Mouse (Mus musculus): Measurements from ENCODE around the gene Gm21981. TPM values are rescaled to one million over a fixed set of nuclear protein-coding genes. Genes with fewer than 3 reads are reported as not detected.
A peak's percentile ranks its signal among the peaks of the same experiment; 100 is the strongest.
"Not testable (repeated sequence)": the region's sequence is repeated elsewhere in the genome, so short reads cannot be mapped to it uniquely, and the experiment has no call there.

Gene Gm21981
- total and polyA plus RNA-seq, 3 experiments: 0.43 to 0.86 (median 0.44) TPM

DNA sequence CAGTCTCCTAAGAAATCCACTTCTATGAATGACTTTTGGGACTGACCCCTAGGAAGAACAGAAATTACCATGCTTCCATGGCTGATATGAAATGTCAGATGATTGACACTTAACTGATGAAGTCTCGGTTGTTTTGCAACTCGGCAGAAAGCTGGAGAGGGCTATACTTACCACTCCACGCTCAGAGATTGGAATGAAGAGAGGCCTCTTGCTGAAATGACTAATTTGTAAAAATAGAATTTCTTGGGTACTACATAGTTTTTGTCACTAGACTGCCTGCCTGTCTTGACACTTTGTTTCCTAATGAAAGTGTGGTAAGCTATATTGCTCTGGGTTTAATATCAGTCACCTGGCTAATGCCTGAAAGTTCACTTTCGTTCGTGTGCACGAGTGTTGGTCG is 29.8 kb downstream of the Gm21981 start:
- DNase-seq: no peak

DNA sequence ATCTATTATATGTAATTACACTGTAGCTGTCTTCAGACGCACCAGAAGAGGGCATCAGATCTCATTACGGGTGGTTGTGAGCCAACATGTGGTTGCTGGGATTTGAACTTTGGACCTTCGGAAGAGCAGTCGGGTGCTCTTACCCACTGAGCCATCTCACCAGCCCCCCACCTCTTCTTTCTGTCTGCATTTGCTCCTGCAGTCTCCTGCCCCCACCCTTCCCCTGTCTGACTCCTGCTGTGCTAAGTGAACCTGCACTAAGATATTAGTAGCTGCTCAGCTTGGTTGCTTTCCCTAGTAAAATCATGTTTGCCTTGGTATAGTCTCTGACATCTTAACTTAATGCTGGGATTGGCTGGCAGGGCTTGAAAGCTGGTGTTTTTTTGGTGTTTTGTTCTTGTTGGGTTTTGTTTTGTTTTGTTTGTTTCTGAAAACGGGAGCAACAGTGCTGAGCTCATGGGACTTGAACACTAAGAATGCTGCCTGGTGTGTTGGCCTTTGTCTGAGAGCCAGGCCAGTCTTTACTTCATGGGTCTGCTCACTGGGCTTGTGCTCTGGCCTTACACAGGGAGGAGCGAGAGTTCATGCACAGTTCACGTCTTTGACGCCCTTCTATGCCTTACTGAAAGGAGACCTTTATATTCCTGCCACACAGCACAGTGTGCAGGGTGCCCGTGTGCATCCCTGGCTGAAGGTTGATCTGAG is 31.1 kb downstream of the Gm21981 start:
- DNase-seq: no peak

DNA sequence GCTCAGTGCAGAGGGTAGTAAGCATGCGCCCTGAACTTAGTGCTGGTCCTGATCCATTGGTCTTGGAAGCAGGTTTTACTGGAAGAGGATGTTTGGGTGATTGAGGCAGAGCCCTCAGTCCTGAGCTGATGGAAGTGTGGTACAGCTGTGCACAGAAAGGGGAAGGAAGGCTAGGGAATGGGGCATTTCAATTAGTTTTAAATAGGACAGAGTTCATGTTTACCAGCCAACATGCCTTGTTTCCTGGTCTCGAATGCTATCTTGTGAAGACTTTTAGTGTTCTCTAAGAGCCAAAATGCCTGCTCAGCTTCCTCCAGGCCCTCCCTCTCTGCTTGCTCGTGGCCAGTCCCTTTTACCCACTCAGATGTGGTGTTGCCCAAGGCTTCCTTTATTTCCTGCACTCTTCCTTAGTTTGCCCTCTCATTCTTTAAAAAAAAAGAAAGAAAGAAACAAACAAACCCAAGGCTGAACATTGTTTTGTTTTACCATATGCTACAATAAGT is 35.5 kb downstream of the Gm21981 start:
- no peak for DNase-seq

DNA sequence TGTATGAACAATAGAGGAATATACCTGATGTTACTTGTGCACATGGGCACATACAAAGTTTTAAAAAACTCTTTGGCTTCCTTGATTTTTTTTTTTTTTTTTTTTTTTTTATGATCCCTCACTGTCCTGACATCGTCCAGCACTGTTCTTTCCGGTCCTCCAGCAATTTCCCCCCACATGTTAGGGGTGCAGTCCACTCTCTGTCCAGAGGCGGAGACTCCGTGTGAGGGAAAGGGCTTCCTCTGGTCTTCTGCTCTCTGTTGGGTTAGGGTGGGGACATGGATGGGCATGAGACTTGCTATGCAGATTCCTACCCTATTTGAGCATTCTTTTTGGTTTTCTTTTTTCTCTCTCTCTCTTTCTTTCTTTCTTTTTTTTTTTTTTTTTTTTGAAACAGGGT is 36.4 kb downstream of the Gm21981 start:
- no peak for DNase-seq

DNA sequence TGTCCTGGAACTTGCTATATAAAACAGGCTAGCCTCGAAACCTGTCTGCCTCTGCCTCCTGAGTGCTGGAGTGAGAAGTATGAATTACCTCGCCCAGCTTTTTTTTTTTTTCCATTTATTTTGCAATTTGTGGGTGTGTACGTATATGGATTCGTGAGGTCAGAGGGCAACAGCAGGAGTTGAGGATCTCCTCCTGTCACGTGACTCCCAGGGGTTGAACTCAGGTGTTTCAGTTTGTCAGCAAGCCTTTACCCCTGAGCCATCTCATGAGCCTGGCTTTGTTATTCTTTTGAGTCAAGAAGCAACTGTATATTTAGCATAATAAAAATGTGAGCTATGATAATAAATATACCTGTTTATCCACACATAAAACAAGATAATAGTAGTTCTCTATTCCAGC is 38.6 kb downstream of the Gm21981 start:
- DNase-seq: no peak

DNA sequence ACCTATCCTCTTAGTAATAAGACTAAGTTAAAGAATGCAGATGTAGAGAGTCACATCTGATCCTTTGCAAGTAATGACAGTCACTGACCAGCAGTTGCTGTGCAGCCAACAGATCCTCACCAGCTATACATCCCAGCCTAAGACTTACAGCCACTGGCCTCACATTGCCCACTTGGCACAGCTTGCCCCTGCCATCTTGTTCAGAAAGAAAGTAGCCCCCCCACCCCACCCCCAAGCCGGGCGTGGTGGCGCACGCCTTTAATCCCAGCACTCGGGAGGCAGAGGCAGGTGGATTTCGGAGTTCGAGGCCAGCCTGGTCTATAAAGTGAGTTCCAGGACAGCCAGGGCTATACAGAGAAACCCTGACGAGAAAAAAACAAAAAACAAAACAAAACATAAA is 39.9 kb downstream of the Gm21981 start:
- DNase-seq: not testable (repeated sequence)

DNA sequence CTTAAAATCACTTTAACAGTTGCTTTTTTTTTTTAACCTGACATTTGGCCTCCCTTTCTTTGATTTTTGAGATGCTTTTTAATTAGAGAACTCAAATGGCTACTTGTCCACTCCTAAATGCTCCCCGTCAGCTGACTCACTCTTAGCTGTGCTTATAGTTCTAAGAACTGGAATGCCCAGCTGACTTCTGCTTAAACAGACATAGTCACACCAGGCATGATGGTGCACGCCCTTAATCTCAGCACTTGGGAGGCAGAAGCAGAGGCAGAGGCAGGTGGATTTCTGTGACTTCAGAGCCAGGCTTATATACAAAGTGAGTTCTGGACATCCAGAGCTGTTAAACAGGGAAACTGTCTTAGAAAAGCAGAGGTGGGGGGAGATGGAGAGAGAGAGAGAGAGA is 42.3 kb downstream of the Gm21981 start:
- DNase-seq: no peak

DNA sequence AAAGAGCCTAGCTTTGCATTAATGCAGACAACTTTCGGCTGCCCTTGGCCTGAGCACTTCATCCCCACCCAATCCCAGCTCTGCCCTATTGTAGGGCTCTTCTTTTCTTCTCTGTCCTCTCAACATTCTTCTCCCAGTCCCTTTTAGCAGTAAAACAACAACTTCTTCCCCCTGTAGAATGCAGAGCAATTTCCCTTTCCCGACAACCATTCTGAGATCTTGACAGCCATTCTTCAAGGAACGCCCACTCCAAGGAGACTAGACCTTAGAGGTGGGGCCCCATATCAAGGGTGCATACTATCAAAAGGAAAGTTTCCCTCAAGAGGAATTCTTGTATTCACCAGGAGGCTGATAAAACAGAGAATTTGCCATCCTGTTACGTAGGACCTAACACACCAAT is 45.3 kb downstream of the Gm21981 start:
- DNase-seq: no peak

DNA sequence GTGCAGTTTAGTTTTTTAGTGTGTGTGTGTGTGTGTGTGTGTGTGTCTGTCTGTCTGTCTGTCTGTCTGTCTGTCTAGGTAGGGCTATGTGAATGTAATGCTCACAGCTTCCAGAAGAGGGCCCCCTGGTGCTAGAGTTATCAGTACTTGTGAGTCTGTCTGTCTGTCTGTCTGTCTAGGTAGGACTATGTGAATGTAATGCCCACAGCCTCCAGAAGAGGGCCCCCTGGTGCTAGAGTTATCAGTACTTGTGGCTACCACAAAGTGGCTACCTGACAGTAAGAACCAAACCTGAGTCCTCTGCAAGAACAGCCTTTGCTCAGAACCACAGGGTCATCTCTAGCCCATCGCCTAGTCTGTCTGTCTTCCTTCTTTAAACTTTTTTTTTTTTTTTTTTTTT is 47.6 kb downstream of the Gm21981 start:
- peak; percentile 46 for DNase-seq

DNA sequence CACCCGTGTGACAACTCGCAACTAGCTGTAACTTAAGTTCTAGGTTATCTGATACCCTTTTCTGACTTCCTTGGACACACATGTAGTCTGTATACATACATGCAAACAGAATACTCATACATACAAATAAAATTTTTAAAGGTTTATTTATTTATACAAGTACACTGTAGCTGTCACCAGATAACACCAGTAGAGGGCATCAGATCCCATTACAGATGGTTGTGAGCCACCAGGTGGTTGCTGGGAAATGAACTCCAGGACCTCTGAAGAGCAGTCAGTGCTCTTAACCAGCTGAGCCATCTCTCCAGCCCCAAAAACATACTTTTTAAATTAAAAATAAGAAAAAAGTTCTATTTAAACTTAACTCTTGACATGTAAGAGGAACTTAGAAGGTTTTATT is 51.3 kb downstream of the Gm21981 start:
- DNase-seq: no peak

Other genes starting within 250 kb of the Gm21981 start
- 10 to 100 TPM; 19.5 to 19.8 TPM for gene Taf8, start 192.2 kb downstream of the Gm21981 start, total RNA-seq (2021)
- gene Taf8, start 192.2 kb downstream of the Gm21981 start, polyA plus RNA-seq (2012; rRNA removed): 12.5 and 15.6 TPM in 2 replicates
- gene Ccnd3, start 189.4 kb downstream of the Gm21981 start, total RNA-seq (2021): 100 to 1,000 TPM; 326 to 471 TPM
- 1,307 and 1,375 TPM in 2 replicates for gene Ccnd3, start 189.4 kb downstream of the Gm21981 start, polyA plus RNA-seq (2012; rRNA removed)
- gene Bysl, start 83.0 kb downstream of the Gm21981 start, total RNA-seq (2021): 10 to 100 TPM; 17.6 to 22.5 TPM
- gene Bysl, start 83.0 kb downstream of the Gm21981 start, polyA plus RNA-seq (2012; rRNA removed): 9.4 and 11.7 TPM in 2 replicates
- 10 to 100 TPM; 32.9 to 40.6 TPM for gene Med20, start 82.9 kb downstream of the Gm21981 start, total RNA-seq (2021)
- 15.2 and 17.4 TPM in 2 replicates for gene Med20, start 82.9 kb downstream of the Gm21981 start, polyA plus RNA-seq (2012; rRNA removed)
- gene Gm20517, start 82.9 kb downstream of the Gm21981 start, total RNA-seq (2021): 1 to 10 TPM; 2.1 to 2.8 TPM
- gene Gm20517, start 82.9 kb downstream of the Gm21981 start, polyA plus RNA-seq (2012; rRNA removed): 1.8 and 3.1 TPM in 2 replicates
- gene Usp49, start 63.8 kb downstream of the Gm21981 start, total RNA-seq (2021): 1 to 10 TPM; 4.6 to 4.8 TPM
- 5.4 and 6.6 TPM in 2 replicates for gene Usp49, start 63.8 kb downstream of the Gm21981 start, polyA plus RNA-seq (2012; rRNA removed)
- gene Tomm6, start 6.1 kb downstream of the Gm21981 start, total RNA-seq (2021): 100 to 1,000 TPM; 223 to 242 TPM
- 81.0 and 81.3 TPM in 2 replicates for gene Tomm6, start 6.1 kb downstream of the Gm21981 start, polyA plus RNA-seq (2012; rRNA removed)
- gene Frs3, start 5.4 kb downstream of the Gm21981 start, total RNA-seq (2021): 1 to 10 TPM; 2.6 to 6.9 TPM
- gene Frs3, start 5.4 kb downstream of the Gm21981 start, polyA plus RNA-seq (2012; rRNA removed): 18.6 and 21.6 TPM in 2 replicates
- gene Prickle4, start 281 bp upstream of the Gm21981 start, total RNA-seq (2021): 1 to 10 TPM; 3.5 to 3.7 TPM
- 10.6 and 13.7 TPM in 2 replicates for gene Prickle4, start 281 bp upstream of the Gm21981 start, polyA plus RNA-seq (2012; rRNA removed)
- not detected for gene Pgc, start 32.4 kb upstream of the Gm21981 start, total RNA-seq (2021)
- gene Pgc, start 32.4 kb upstream of the Gm21981 start, polyA plus RNA-seq (2012; rRNA removed): 1.6 and 27.4 TPM in 2 replicates
- 10 to 100 TPM; 14.7 to 24.5 TPM for gene Tfeb, start 42.6 kb upstream of the Gm21981 start, total RNA-seq (2021)
- 65.7 and 100.0 TPM in 2 replicates for gene Tfeb, start 42.6 kb upstream of the Gm21981 start, polyA plus RNA-seq (2012; rRNA removed)
- 1 to 10 TPM; 1.2 to 2.1 TPM for gene Mdfi, start 140.2 kb upstream of the Gm21981 start, total RNA-seq (2021)
- gene Mdfi, start 140.2 kb upstream of the Gm21981 start, polyA plus RNA-seq (2012; rRNA removed): 15.8 and 24.2 TPM in 2 replicates
- 10 to 100 TPM; 21.8 to 25.3 TPM for gene Foxp4, start 230.2 kb upstream of the Gm21981 start, total RNA-seq (2021)
- gene Foxp4, start 230.2 kb upstream of the Gm21981 start, polyA plus RNA-seq (2012; rRNA removed): 61.2 and 76.5 TPM in 2 replicates